Mouse (Mus musculus): ENCODE results near the gene Ren1.

Ren1 gene

DNA sequence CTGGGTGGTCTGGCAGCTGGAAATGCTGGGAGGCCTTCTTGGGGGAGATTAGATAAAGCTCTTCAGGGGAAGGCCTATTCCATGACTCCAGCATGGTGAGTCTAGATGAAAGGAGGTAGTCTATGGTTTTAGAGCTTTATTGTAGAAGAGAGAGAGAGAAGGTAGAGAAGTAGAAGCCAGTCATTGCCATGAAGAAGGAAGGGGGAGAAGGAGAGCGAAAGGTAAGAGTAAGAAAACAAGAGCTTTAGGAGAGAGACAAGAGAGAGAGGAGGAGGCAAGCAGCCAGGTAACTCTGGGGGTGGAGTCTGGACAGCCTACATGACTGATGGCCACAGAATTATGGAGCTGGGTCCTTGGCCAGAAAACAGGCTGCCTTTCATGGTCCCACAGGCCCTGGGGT, at the start of gene Ren1:
Gene Ren1 (plus strand): TSS at position 301 of the 400 bp plus-strand sequence.
- in situ Hi-C loops (cut with MboI; ENCODE audit: low sequenced_read_pairs), result no loop called here

DNA sequence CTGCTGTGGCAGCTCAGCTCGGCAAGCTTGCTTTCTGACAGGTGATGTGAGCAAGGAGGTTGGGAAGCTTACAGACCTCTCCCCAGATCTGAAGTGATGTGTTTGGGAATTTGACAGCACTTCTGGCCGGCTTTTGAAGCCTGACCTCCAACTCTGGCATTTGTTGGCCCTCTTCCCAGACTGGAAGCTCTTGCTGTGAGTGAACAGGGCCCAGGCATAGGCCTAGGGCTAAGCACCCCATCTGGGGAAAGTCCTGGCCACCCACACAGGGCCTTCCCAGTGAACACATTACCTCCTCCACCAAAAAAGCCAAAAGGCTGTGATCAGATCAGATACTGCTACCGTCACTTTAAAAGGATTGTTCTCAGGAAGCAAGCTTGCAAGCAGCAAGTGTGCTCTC, 47.8 kb upstream of the Ren1 start:
- in situ Hi-C loops (cut with MboI; ENCODE audit: low sequenced_read_pairs), result loop anchor here (10.0 to 25.0 kb wide), 2 partner anchors 128 to 265 kb away; partner anchors contain the start of genes Mdm4 and Pik3c2b

DNA sequence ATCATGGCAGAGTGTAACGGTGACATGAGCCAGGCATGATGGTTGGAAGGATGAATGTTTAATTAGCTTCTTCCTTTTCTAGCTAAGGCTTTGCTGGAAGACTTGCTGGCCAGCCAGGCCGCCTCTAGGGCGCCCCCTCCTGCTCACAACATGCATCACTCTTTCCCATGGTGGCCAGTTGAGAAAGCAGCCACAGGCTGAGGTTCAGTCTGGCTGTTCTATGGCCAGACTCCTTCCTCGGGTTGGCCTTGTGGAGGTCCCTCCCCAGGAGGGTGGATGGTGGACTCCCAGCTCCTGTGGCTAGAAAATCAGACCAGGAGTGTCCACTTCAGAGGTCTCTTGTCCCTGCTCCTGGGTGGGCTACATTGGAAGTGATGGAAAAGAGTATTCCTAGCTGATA, 43.5 kb upstream of the Ren1 start:
- in situ Hi-C loops (cut with MboI; ENCODE audit: low sequenced_read_pairs), result loop anchor here (10.0 to 25.0 kb wide), 2 partner anchors 132 to 270 kb away; partner anchors contain the start of genes Mdm4 and Pik3c2b

DNA sequence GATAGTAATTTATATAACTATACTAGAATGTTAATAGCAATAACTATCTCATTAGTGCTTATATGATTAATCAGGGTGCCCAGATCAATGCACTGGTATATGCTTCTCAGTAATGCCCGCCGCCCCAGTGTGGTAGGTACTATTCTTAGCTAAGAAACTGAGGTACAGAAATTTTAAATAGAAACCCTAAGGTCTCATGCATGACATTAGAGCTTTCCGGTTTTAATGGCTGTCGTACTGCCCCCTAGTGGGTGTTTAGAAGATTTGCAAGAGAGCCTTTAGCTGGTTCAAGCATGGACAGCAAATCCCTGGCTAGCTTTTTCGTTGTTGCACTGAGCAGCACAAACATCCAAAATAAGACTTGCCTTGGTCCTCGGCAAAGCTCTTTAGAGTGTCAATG, 43.0 kb upstream of the Ren1 start:
- in situ Hi-C loops (cut with MboI; ENCODE audit: low sequenced_read_pairs), result loop anchor here (10.0 to 25.0 kb wide), 2 partner anchors 133 to 270 kb away; partner anchors contain the start of genes Mdm4 and Pik3c2b

DNA sequence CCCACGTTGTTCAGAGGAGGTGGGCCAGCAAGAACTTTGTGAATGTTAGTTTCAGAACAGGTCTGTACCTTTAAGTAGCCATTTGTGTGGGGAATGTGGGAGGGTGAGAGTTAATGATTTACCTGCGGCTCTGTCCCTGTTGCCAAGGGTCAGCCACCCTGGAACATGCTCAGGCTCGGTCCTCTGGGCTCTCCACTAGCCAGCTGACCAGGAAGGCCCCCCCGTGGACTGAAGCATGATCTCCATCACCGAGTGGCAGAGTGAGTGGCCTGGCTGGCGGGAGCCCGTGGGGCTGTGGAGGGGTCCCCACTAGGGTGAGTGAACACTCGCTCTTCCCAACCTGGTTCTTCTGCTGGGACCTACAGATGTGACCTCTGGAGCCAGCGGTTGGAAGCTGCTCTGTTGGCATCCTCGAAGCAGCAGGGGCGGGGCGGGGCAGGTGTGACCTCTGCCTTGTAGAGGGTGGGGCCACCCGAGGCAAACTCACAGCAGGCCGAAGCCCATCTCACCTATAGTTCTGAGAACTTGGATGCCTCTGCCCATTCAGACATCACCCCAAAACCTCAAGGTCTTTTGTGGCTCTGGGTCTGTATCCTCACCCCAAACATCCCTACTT, 40.5 kb upstream of the Ren1 start, which contains the start of gene Golt1a:
Gene Golt1a (plus strand): TSS at position 149 of the 616 bp plus-strand sequence.
- in situ Hi-C loops (cut with MboI; ENCODE audit: low sequenced_read_pairs), result loop anchor here (10.0 to 25.0 kb wide), 2 partner anchors 135 to 272 kb away; partner anchors contain the start of genes Mdm4 and Pik3c2b

DNA sequence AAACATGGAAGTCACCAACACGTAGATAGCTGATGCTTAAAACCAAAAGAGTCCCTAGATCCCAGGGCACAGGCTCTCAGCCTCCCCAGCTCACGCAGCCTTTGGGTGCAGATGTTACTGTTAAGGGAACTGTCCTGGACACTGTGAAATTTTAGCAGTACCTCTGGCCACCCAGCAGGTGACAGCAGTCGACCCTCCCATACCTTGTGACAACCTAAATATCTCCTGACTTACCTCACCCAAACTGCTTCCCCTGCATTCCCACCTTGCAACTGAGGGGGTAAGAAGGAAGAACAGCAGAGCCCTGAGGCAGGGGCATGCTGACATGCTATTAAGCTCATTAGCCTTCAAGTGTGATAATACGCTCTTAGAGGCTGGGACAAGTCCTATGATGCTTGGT, 39.1 kb upstream of the Ren1 start:
- in situ Hi-C loops (cut with MboI; ENCODE audit: low sequenced_read_pairs), result loop anchor here (25.0 kb wide), 1 partner anchor 274 kb away; the partner anchor contains the start of genes Mdm4 and Pik3c2b

DNA sequence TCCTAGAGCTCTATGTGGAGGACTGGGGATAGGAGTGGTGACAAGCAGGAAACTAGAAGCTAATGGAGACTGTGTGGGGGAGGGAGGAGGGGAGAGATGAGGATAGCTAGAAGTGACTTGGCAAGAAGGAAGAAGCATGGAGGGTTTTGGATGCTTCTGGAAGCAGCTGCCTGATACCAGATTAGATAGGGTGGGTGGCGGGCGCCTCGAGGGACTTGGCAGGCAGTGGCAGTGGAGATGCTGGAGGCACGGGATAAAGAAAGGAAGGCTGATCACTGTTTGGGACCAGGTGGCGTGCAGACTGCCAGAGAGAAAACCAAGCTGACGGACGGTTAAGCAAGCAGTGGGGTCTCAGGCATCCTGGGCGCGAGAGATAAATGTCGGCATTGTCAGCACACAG, 38.4 kb upstream of the Ren1 start:
- in situ Hi-C loops (cut with MboI; ENCODE audit: low sequenced_read_pairs), result loop anchor here (25.0 kb wide), 1 partner anchor 275 kb away; the partner anchor contains the start of genes Mdm4 and Pik3c2b

DNA sequence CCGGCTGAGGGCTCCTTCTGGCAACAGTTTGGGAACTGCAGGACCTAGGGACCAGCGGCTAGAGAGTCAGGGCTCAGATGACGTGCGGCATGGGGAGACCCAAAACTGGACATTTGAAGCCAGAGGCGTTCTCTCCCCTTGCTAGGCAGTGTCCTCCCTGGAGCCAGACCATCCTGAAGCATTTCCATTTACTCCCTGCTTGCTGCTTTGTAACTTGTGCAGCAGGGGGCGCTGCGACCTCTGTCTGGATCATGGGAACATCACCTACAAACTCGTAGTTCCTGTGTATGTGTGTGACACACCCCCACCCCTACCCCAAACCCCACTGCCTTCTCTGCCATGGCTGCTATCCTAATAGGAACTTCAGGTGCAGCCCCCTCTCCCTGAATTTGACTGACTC, 35.9 kb upstream of the Ren1 start:
- in situ Hi-C loops (cut with MboI; ENCODE audit: low sequenced_read_pairs), result loop anchor here (25.0 kb wide), 1 partner anchor 277 kb away; the partner anchor contains the start of genes Mdm4 and Pik3c2b

DNA sequence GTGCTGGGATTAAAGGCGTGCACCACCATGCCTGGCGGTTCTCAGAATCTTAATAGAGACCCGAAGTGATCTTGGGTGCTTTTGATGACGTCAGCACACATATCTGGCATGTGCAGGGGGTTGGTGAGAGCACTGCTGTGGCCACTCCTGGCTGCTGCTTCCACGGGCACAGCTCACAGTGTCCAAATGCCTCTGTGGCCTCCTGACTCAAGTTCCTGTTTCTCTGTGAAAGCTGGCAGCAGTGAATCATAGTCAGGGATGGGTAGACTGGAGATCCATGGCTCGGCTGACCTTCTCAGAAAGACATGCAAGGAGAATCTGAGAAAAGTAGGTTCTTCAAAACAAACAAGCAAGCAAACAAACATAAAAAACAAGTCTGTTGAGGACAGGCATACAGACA, 34.5 kb upstream of the Ren1 start:
- in situ Hi-C loops (cut with MboI; ENCODE audit: low sequenced_read_pairs), result loop anchor here (25.0 kb wide), 1 partner anchor 278 kb away; the partner anchor contains the start of genes Mdm4 and Pik3c2b

DNA sequence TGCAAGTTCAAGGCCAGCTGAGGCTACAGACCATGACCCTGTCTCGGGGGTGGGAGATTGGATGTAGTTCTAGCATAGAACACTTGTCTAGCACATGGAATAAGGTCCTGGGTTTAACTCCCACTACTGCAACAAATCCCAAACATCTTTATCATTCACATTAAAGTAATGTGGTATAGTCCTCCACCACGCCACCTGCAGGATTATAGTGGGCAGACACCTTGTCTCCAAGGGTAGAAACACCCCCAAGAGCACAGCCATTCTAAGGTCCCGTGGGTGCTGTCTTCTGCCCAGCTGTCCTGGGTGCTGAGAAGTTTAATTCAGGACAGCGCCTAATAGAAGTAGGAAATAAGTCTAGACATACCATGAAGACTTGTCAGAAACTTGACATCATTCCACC, 33.7 kb upstream of the Ren1 start:
- in situ Hi-C loops (cut with MboI; ENCODE audit: low sequenced_read_pairs), result loop anchor here (25.0 kb wide), 1 partner anchor 279 kb away; the partner anchor contains the start of genes Mdm4 and Pik3c2b

DNA sequence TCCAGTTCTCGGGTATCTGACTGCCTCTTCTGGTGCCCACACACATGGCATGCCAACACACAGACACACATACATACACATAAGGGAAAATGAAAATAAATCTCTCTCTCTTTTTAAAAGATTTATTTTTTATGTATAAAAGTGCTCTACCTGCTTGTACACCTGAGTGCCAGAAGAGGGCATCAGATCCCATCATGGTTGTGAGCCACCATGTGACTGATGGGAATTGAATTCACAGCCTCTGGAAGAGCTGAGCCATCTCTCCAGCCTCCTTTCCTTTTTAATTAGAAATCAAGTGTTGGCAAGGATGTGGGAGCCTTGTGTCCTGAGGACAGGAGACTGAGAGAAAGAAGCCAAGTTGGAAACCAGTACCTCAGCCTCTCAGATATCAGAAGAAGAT, 33.2 kb upstream of the Ren1 start:
- in situ Hi-C loops (cut with MboI; ENCODE audit: low sequenced_read_pairs), result loop anchor here (25.0 kb wide), 1 partner anchor 280 kb away; the partner anchor contains the start of genes Mdm4 and Pik3c2b

DNA sequence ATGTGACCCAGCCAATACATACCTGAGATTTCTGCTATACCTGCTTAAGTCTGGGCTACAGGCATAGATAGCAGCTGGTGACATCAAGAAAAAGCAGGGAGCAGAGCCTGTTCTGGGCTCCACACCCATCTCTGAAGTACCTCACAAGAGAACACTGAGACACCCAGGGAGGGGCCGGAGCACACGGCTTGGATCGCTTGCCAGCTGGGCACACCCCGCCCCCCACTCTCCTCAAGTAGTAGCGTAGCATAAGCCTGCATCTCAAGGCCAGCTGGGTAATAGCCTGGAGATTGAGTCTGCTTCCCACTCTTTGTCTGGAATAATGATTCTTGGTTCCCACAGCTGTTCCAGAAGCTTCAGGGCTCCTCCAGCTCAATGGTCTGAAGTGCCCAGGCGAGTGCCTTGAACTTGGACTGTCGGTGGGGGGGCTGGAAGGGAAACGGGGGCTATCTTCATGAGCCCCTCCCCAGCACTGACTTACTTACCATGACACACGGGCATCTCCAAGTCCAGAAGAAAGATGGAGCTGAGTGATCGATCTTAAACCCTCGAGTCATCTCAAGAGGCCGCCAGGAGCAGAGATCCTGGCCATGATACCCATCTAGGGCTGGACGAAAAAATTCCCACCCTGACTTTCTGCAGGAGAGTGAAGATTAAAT, 28.9 kb upstream of the Ren1 start, which contains the start of gene Kiss1:
Gene Kiss1 (plus strand): TSS at position 609 of the 659 bp plus-strand sequence.
- in situ Hi-C loops (cut with MboI; ENCODE audit: low sequenced_read_pairs), result loop anchor here (25.0 kb wide), 1 partner anchor 284 kb away; the partner anchor contains the start of genes Mdm4 and Pik3c2b

DNA sequence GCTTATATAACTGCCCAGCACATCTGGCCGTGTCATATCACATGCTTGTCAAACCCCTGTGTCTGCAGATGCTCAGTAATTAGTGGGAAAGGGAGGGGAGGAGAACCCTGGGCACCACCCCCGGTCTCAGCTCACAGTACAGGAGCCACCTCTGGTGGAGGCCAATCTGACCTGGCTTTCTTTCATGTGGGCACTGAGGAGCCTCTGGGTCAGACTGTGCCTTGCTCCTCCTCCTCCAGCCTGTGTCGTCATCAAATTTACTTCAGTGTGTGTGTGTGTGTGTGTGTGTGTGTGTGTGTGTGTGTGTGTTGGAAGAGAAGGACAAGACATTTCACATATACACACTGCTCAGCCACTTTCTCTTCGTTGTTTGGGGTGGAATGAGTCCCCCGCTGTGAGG, 27.0 kb upstream of the Ren1 start:
- in situ Hi-C loops (cut with MboI; ENCODE audit: low sequenced_read_pairs), result loop anchor here (25.0 kb wide), 1 partner anchor 286 kb away; the partner anchor contains the start of genes Mdm4 and Pik3c2b

DNA sequence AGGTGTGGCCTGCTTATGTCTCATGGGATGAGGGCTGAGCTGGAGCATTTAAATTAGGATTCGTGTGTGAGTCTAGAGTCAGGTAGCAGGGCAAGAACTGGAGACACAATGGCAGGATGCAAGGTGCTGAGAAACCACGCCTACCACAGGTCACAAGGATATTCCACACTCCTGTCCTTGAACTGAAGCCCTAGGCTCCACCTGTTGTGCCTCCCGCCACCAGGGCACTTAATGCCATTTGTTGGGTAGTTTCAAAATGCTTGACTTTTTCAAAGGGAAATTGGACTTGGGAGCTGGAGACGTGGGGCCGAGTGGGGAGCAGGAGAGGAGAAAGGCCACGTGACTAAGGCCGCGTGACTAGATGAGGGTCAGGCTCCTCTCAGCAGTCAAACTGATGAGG, 24.4 kb upstream of the Ren1 start:
- in situ Hi-C loops (cut with MboI; ENCODE audit: low sequenced_read_pairs), result no loop called here

DNA sequence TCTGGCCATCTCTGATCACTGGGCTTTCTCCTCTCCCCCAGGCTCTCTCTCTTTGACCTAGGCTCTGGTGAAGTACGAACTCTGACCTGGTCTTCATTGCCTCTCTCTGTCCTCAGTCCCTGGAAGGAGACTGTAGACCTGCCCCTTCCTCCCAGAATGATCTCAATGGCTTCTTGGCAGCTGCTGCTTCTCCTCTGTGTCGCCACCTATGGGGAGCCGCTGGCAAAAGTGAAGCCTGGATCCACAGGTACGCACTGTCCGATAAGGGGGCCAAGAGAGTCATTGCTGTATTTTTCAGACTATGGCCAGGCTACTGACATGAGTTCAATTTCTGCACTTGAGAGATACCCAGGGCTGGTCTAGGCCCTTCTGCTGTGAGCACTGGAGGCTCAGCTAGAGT, 23.2 kb upstream of the Ren1 start:
- in situ Hi-C loops (cut with MboI; ENCODE audit: low sequenced_read_pairs), result no loop called here

DNA sequence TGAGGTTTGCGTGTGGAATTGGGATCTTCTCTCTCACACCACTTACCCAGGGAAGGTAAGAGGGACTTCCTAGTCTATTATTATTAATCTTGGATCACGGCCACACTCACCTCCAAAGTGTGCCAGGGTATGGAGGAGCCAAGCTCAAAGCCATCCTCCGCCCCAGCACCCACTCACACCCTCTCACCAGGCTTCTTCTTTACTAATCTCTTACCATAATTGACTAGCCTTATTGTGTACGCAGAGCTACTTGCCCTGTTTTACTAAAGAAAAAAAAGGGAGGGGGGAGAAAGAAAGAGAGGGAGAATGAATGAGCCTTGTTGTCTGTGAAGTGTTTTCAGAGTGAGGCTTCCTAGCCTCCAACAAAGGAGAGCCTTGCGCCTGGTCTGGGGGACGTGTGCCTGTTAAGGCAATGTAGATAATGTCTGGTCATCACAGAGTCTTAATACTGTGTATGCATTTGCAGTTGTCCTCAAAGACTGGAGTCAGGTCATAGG, 22.0 kb upstream of the Ren1 start:
- in situ Hi-C loops (cut with MboI; ENCODE audit: low sequenced_read_pairs), result no loop called here

DNA sequence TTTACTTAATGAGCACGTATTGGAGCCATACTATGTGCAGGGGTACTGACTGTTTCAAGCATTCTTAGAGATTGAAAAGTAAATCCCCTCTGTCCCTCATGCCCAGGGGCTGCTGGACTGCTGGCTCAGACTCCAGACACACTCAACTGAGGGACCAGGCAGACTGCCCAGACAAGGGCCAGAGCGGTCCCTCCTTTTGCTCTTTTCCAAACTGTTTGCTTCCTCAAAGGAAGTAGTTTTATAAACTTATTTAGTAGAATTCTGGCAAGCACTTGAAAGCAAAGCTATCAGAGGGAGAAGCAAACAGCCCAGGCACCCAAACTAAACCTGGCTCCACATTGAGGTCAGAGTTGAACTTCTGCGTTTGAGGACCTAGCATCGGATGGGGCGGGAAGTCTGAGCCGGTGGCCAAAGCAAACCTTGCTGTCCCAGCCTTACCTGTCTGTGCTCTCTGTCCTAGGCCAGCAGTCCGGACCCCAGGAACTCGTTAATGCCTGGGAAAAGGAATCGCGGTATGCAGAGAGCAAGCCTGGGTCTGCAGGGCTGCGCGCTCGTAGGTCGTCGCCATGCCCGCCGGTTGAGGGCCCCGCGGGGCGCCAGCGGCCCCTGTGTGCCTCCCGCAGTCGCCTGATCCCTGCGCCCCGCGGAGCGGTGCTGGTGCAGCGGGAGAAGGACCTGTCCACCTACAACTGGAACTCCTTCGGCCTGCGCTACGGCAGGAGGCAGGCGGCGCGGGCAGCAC, 21.2 kb upstream of the Ren1 start:
- in situ Hi-C loops (cut with MboI; ENCODE audit: low sequenced_read_pairs), result no loop called here

DNA sequence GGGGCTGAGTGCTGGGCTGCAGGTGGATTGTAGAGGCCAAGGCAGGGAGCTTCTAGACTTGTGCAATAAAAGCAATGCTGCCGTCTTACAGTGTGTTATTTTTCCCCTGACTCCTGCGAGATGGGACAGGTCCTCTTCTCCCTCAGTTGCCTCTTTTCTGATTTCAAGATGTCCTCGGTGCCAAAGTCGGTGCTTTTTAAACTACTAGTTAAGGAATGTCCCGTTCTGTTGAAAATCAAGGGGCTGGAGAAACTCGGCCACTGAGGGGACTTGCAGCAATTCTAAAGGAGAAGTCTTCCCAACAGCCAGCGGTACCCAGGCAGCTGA, 20.7 kb upstream of the Ren1 start:
- in situ Hi-C loops (cut with MboI; ENCODE audit: low sequenced_read_pairs), result no loop called here

DNA sequence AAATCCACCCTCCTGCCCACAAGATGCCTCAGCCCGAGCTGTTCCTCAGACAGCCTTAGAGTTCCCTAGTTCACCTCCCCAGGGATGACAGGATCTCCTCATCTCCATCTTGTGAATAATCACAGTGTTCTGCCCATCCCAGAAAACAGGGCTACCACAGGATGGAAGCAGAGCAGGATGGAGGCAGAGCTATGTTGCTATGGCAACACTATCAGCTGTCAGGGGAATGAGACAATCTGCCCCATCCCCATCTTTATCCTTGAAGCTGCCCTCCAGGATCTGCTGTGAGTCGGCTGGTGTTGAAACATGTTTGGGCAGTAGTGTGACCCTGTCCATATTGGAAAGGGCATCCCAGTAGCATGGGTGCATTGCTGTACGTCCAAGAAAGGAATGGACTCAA, 19.2 kb upstream of the Ren1 start:
- in situ Hi-C loops (cut with MboI; ENCODE audit: low sequenced_read_pairs), result no loop called here

DNA sequence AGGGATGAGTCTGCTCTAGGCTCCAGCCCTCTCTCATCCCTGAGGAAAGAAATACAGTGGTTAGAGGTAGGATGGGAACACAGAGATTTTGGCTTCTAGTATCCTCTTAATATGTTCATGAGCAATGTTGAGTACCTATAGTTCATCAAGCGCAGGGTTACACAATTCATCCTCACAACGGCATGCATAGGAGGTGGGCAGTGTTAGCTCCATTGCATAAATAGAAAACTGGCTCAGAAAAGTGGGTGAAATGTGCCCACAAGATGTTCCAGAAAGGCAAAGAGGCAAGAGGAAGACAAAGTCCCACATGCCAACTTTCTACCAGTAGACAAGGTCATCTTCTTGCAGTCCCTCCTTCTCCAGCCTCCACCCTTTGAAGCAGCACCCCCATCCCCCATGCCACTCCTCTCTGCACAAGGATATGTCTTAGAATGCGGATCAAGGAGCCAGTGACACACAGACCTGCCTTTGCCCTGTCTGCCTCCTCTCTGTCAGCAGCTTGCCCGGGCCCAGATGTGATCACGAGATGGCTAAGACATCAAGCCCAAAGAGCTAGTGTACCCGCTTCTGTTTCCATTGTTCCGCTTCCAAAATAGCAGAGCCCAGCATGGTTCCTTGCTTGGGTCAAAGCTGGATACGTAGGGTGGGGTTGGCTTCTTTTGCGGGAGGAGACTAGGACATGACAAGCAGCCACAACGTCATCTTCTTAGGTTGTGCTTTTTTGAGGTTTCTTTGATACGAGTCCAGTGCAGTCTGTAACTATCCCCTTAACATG, 17.5 kb upstream of the Ren1 start:
- in situ Hi-C loops (cut with MboI; ENCODE audit: low sequenced_read_pairs), result no loop called here

Measured in CH12F3 (cell line).